Mouse (Mus musculus): ENCODE results near the gene Atg16l2. TPM values are rescaled to one million over a fixed set of nuclear protein-coding genes. Genes with fewer than 3 reads are reported as not detected.

Gene Atg16l2
- polyA plus RNA-seq, 1 experiment from 2014 or later, result 6.0 TPM

- H3K4me3 ChIP-seq (ENCODE audit: low read depth, low read length), result no peak overlapping the region
- H3K9ac ChIP-seq (ENCODE audit: low read length), result no peak overlapping the region
- no peak overlapping the region for H3K4me2 ChIP-seq (replicated peaks; ENCODE audit: low read depth)
- DNase-seq (ENCODE audit: low spot score), result no peak
- WGBS, result 83% methylated on average over 8 of the region's 8 CpGs
- no peaks in the 10 kb centered on the region; the same call in 1 of the 2 replicates for H3K36me3 ChIP-seq (ENCODE audit: control insufficient read depth, insufficient read depth, low read length)
- TF ChIP-seq EP300 (optimal IDR thresholded peaks at IDR 0.05) (no peak), CTCF (IDR thresholded peaks at IDR 0.05; ENCODE audit: low read depth) (no peak)
- no peaks in the 10 kb centered on the region for H3K27me3 ChIP-seq (ENCODE audit: control insufficient read depth, insufficient read depth, low read length)
- no peak overlapping the region for H3K27ac ChIP-seq (replicated peaks)
- ATAC-seq (ENCODE audit: low FRiP score, low TSS enrichment), result no peak
- peaks cover 2% of the 10 kb centered on the region; the same call in 1 of the 2 replicates for H3K4me1 ChIP-seq (replicated peaks; ENCODE audit: control insufficient read depth, insufficient read depth)
- H3K9me3 ChIP-seq (ENCODE audit: control insufficient read depth, low read length), result no peaks in the 10 kb centered on the region
Measured at GRCm38 (mm10) chr7:101291641-101292040, 10.4 kb downstream of the Atg16l2 start.

GRCm38 (mm10) chr7:101291211-101291610 is 10.8 kb downstream of the Atg16l2 start:
- DNase-seq (ENCODE audit: low spot score), result no peak
- no peaks in the 10 kb centered on the region for H3K4me1 ChIP-seq (replicated peaks; ENCODE audit: control insufficient read depth, insufficient read depth)
- no peaks in the 10 kb centered on the region for H3K9me3 ChIP-seq (ENCODE audit: control insufficient read depth, low read length)
- H3K4me3 ChIP-seq (ENCODE audit: low read depth, low read length), result no peak overlapping the region
- no peak for ATAC-seq (ENCODE audit: low FRiP score, low TSS enrichment)
- H3K9ac ChIP-seq (ENCODE audit: low read length), result no peak overlapping the region
- H3K36me3 ChIP-seq (ENCODE audit: control insufficient read depth, insufficient read depth, low read length), result no peaks in the 10 kb centered on the region; the same call in 1 of the 2 replicates
- TF ChIP-seq EP300 (optimal IDR thresholded peaks at IDR 0.05), result no peak
- TF ChIP-seq CTCF (IDR thresholded peaks at IDR 0.05; ENCODE audit: low read depth), result no peak
- no peak overlapping the region for H3K27ac ChIP-seq (replicated peaks)
- H3K4me2 ChIP-seq (replicated peaks; ENCODE audit: low read depth), result no peak overlapping the region
- WGBS, result 77% methylated on average over 5 of the region's 5 CpGs
- H3K27me3 ChIP-seq (ENCODE audit: control insufficient read depth, insufficient read depth, low read length), result no peaks in the 10 kb centered on the region

GRCm38 (mm10) chr7:101290401-101290800 is 11.7 kb downstream of the Atg16l2 start:
- Histone ChIP-seq H3K27me3 (ENCODE audit: control insufficient read depth, insufficient read depth, low read length) (no peaks in the 10 kb centered on the region), H3K4me2 (replicated peaks; ENCODE audit: low read depth) (no peak overlapping the region), H3K4me3 (ENCODE audit: low read depth, low read length) (no peak overlapping the region), H3K9me3 (ENCODE audit: control insufficient read depth, low read length) (no peaks in the 10 kb centered on the region), H3K4me1 (replicated peaks; ENCODE audit: control insufficient read depth, insufficient read depth) (no peaks in the 10 kb centered on the region), H3K9ac (ENCODE audit: low read length) (no peak overlapping the region), H3K36me3 (ENCODE audit: control insufficient read depth, insufficient read depth, low read length) (no peaks in the 10 kb centered on the region; the same call in 1 of the 2 replicates), H3K27ac (replicated peaks) (no peak overlapping the region)
- ATAC-seq (ENCODE audit: low FRiP score, low TSS enrichment), result no peak
- WGBS, result 87% methylated on average over 10 of the region's 10 CpGs
- no peak for TF ChIP-seq CTCF (IDR thresholded peaks at IDR 0.05; ENCODE audit: low read depth)
- no peak for TF ChIP-seq EP300 (optimal IDR thresholded peaks at IDR 0.05)
- DNase-seq (ENCODE audit: low spot score), result no peak

- H3K27ac ChIP-seq (replicated peaks), result no peak overlapping the region
- no peak overlapping the region for H3K4me2 ChIP-seq (replicated peaks; ENCODE audit: low read depth)
- 31% methylated on average over 4 of the region's 4 CpGs for WGBS
- H3K36me3 ChIP-seq (ENCODE audit: control insufficient read depth, insufficient read depth, low read length), result no peaks in the 10 kb centered on the region; the same call in 1 of the 2 replicates
- H3K9ac ChIP-seq (ENCODE audit: low read length), result no peak overlapping the region
- TF ChIP-seq EP300 (optimal IDR thresholded peaks at IDR 0.05) (no peak), CTCF (IDR thresholded peaks at IDR 0.05; ENCODE audit: low read depth) (peak; percentile 86)
- no peak overlapping the region for H3K4me3 ChIP-seq (ENCODE audit: low read depth, low read length)
- DNase-seq (ENCODE audit: low spot score) (peak; percentile 67), ATAC-seq (ENCODE audit: low FRiP score, low TSS enrichment) (no peak)
- no peaks in the 10 kb centered on the region for H3K27me3 ChIP-seq (ENCODE audit: control insufficient read depth, insufficient read depth, low read length)
- no peaks in the 10 kb centered on the region for H3K4me1 ChIP-seq (replicated peaks; ENCODE audit: control insufficient read depth, insufficient read depth)
- no peaks in the 10 kb centered on the region for H3K9me3 ChIP-seq (ENCODE audit: control insufficient read depth, low read length)
Measured at GRCm38 (mm10) chr7:101288436-101288835, 13.6 kb downstream of the Atg16l2 start.

GRCm38 (mm10) chr7:101287820-101288219 is 14.2 kb downstream of the Atg16l2 start:
- TF ChIP-seq CTCF (IDR thresholded peaks at IDR 0.05; ENCODE audit: low read depth), result no peak
- TF ChIP-seq EP300 (optimal IDR thresholded peaks at IDR 0.05), result no peak
- DNase-seq (ENCODE audit: low spot score) (no peak), ATAC-seq (ENCODE audit: low FRiP score, low TSS enrichment) (no peak)
- no peaks in the 10 kb centered on the region for H3K27me3 ChIP-seq (ENCODE audit: control insufficient read depth, insufficient read depth, low read length)
- no peaks in the 10 kb centered on the region for H3K9me3 ChIP-seq (ENCODE audit: control insufficient read depth, low read length)
- no peaks in the 10 kb centered on the region for H3K4me1 ChIP-seq (replicated peaks; ENCODE audit: control insufficient read depth, insufficient read depth)
- H3K4me2 ChIP-seq (replicated peaks; ENCODE audit: low read depth), result no peak overlapping the region
- H3K4me3 ChIP-seq (ENCODE audit: low read depth, low read length), result no peak overlapping the region
- WGBS, result 81% methylated on average over 2 of the region's 2 CpGs
- H3K27ac ChIP-seq (replicated peaks), result no peak overlapping the region
- no peaks in the 10 kb centered on the region; the same call in 1 of the 2 replicates for H3K36me3 ChIP-seq (ENCODE audit: control insufficient read depth, insufficient read depth, low read length)
- H3K9ac ChIP-seq (ENCODE audit: low read length), result no peak overlapping the region

- 76% methylated on average over 4 of the region's 4 CpGs for WGBS
- Histone ChIP-seq H3K27ac (replicated peaks) (no peak overlapping the region), H3K4me3 (ENCODE audit: low read depth, low read length) (no peak overlapping the region), H3K4me2 (replicated peaks; ENCODE audit: low read depth) (no peak overlapping the region), H3K9me3 (ENCODE audit: control insufficient read depth, low read length) (no peaks in the 10 kb centered on the region), H3K4me1 (replicated peaks; ENCODE audit: control insufficient read depth, insufficient read depth) (no peaks in the 10 kb centered on the region), H3K9ac (ENCODE audit: low read length) (no peak overlapping the region), H3K36me3 (ENCODE audit: control insufficient read depth, insufficient read depth, low read length) (peaks cover 5% of the 10 kb centered on the region; the same call in 1 of the 2 replicates), H3K27me3 (ENCODE audit: control insufficient read depth, insufficient read depth, low read length) (no peaks in the 10 kb centered on the region)
- no peak for TF ChIP-seq EP300 (optimal IDR thresholded peaks at IDR 0.05)
- no peak for TF ChIP-seq CTCF (IDR thresholded peaks at IDR 0.05; ENCODE audit: low read depth)
- ATAC-seq (ENCODE audit: low FRiP score, low TSS enrichment), result no peak
- no peak for DNase-seq (ENCODE audit: low spot score)
Measured at GRCm38 (mm10) chr7:101286891-101287290, 15.2 kb downstream of the Atg16l2 start.
